Mouse (Mus musculus): Measurements from ENCODE around the gene Eif2b5. TPM values are rescaled to one million over a fixed set of nuclear protein-coding genes. Genes with fewer than 3 reads are reported as not detected.

Eif2b5 gene
- polyA plus RNA-seq, 1 experiment from 2014 or later = 37.2 TPM

- H3K4me1 ChIP-seq (replicated peaks; ENCODE audit: control insufficient read depth, insufficient read depth, low read length) = no peaks in the 10 kb centered on the region
- no peak for ATAC-seq
- no peaks in the 10 kb centered on the region for H3K9me3 ChIP-seq (ENCODE audit: control insufficient read depth)
- no peak overlapping the region for H3K27ac ChIP-seq (ENCODE audit: low read depth, low read length)
- H3K4me2 ChIP-seq (replicated peaks; ENCODE audit: low read depth) = no peak overlapping the region
- peaks cover 41% of the 10 kb centered on the region for H3K36me3 ChIP-seq (ENCODE audit: control insufficient read depth, insufficient read depth)
- no peak overlapping the region for H3K4me3 ChIP-seq (ENCODE audit: low read depth, low read length)
- H3K9ac ChIP-seq (ENCODE audit: low read depth, low read length) = no peak overlapping the region
- no peaks in the 10 kb centered on the region for H3K27me3 ChIP-seq (replicated peaks; ENCODE audit: control insufficient read depth, insufficient read depth, low read length)
- TF ChIP-seq CTCF (IDR thresholded peaks at IDR 0.05; ENCODE audit: low read depth) = no peak
- whole genome bisulfite sequencing = 89% methylated on average over 7 of the region's 7 CpGs
These were observed 12.7 kb downstream of the Eif2b5 start for GRCm38 (mm10) chr16:20511277-20511847.

- Histone ChIP-seq H3K4me1 (replicated peaks; ENCODE audit: control insufficient read depth, insufficient read depth, low read length) (no peaks in the 10 kb centered on the region), H3K9ac (ENCODE audit: low read depth, low read length) (peak overlapping the region; percentile 72; the same call in 1 of the 2 replicates), H3K27ac (ENCODE audit: low read depth, low read length) (peak overlapping the region; percentile 78; the same call in 1 of the 2 replicates), H3K9me3 (ENCODE audit: control insufficient read depth) (no peaks in the 10 kb centered on the region), H3K4me2 (replicated peaks; ENCODE audit: low read depth) (peak overlapping the region; percentile 82), H3K36me3 (ENCODE audit: control insufficient read depth, insufficient read depth) (peaks cover 7% of the 10 kb centered on the region; the same call in 1 of the 2 replicates), H3K4me3 (ENCODE audit: low read depth, low read length) (peak overlapping the region; percentile 67), H3K27me3 (replicated peaks; ENCODE audit: control insufficient read depth, insufficient read depth, low read length) (no peaks in the 10 kb centered on the region)
- TF ChIP-seq CTCF (IDR thresholded peaks at IDR 0.05; ENCODE audit: low read depth) = no peak
- no peak for ATAC-seq
These were observed 17.4 kb downstream of the Eif2b5 start for GRCm38 (mm10) chr16:20516032-20516431.

- Histone ChIP-seq H3K36me3 (ENCODE audit: control insufficient read depth, insufficient read depth) (peaks cover 7% of the 10 kb centered on the region; the same call in 1 of the 2 replicates), H3K4me2 (replicated peaks; ENCODE audit: low read depth) (peak within 1 kb of the TSS; percentile 82), H3K4me1 (replicated peaks; ENCODE audit: control insufficient read depth, insufficient read depth, low read length) (no peaks in the 10 kb centered on the region), H3K9ac (ENCODE audit: low read depth, low read length) (peak within 1 kb of the TSS; percentile 72), H3K27me3 (replicated peaks; ENCODE audit: control insufficient read depth, insufficient read depth, low read length) (no peaks in the 10 kb centered on the region), H3K4me3 (ENCODE audit: low read depth, low read length) (peak within 1 kb of the TSS; percentile 67), H3K9me3 (ENCODE audit: control insufficient read depth) (no peaks in the 10 kb centered on the region), H3K27ac (ENCODE audit: low read depth, low read length) (peak within 1 kb of the TSS; percentile 78)
- peak; percentile 95 for ATAC-seq
- under 1% methylated on average over 54 of the region's 55 CpGs for WGBS
- TF ChIP-seq CTCF (IDR thresholded peaks at IDR 0.05; ENCODE audit: low read depth) = peak; percentile 72
These were observed 18.1 kb downstream of the Eif2b5 start, which contains the start of gene Dvl3 for GRCm38 (mm10) chr16:20516726-20517201. Dvl3 (plus strand) TSS chr16:20516982.

DNA sequence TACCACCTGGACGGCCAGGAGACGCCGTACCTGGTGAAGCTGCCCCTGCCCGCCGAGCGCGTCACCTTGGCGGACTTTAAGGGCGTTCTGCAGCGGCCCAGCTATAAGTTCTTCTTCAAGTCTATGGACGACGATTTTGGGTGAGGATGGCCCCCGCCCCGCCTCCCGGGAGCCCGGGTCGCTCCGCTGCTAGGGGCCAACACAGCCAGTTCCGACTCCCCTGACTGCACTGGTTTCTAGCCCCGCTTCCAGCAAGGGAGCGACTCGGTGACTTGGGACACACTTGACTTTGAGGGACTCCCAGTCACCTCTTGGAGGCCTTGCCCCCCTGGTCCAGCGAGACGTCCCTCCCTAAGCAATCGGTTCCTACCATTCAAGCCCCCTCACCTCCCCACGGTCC is 18.6 kb downstream of the Eif2b5 start:
- Histone ChIP-seq H3K4me3 (ENCODE audit: low read depth, low read length) (peak overlapping the region; percentile 67), H3K9me3 (ENCODE audit: control insufficient read depth) (no peaks in the 10 kb centered on the region), H3K4me1 (replicated peaks; ENCODE audit: control insufficient read depth, insufficient read depth, low read length) (no peaks in the 10 kb centered on the region), H3K36me3 (ENCODE audit: control insufficient read depth, insufficient read depth) (peaks cover 7% of the 10 kb centered on the region; the same call in 1 of the 2 replicates), H3K27me3 (replicated peaks; ENCODE audit: control insufficient read depth, insufficient read depth, low read length) (no peaks in the 10 kb centered on the region), H3K4me2 (replicated peaks; ENCODE audit: low read depth) (peak overlapping the region; percentile 82), H3K9ac (ENCODE audit: low read depth, low read length) (peak overlapping the region; percentile 72), H3K27ac (ENCODE audit: low read depth, low read length) (peak overlapping the region; percentile 78)
- TF ChIP-seq CTCF (IDR thresholded peaks at IDR 0.05; ENCODE audit: low read depth) = no peak
- 0% methylated on average over 26 of the region's 26 CpGs for WGBS
- ATAC-seq = no peak; the same call in 1 of the 2 replicates

GRCm38 (mm10) chr16:20517701-20518374 is 19.2 kb downstream of the Eif2b5 start:
- Histone ChIP-seq H3K4me2 (replicated peaks; ENCODE audit: low read depth) (peak overlapping the region; percentile 82), H3K27me3 (replicated peaks; ENCODE audit: control insufficient read depth, insufficient read depth, low read length) (no peaks in the 10 kb centered on the region), H3K9me3 (ENCODE audit: control insufficient read depth) (no peaks in the 10 kb centered on the region), H3K4me1 (replicated peaks; ENCODE audit: control insufficient read depth, insufficient read depth, low read length) (no peaks in the 10 kb centered on the region), H3K9ac (ENCODE audit: low read depth, low read length) (peak overlapping the region; percentile 72), H3K4me3 (ENCODE audit: low read depth, low read length) (peak overlapping the region; percentile 67), H3K27ac (ENCODE audit: low read depth, low read length) (peak overlapping the region; percentile 78), H3K36me3 (ENCODE audit: control insufficient read depth, insufficient read depth) (peaks cover 7% of the 10 kb centered on the region; the same call in 1 of the 2 replicates)
- 2% methylated on average over 6 of the region's 6 CpGs for WGBS
- peak; percentile 41 for ATAC-seq
- no peak for TF ChIP-seq CTCF (IDR thresholded peaks at IDR 0.05; ENCODE audit: low read depth)

DNA sequence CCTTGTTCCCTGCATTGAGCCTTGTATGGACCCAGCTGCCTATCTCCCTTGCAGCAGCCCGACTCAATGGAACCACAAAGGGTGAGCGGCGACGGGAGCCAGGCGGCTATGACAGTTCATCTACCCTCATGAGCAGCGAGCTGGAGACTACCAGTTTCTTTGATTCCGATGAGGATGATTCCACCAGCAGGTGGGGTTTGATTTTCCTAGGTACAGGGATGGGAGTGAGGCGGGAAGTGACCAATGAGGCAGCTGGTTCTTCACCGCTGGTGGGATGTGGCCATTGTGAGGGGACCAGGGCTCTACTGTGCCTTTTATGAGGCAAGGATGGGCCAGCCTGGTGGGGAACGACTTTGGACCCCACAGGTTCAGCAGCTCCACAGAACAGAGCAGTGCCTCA is 25.3 kb downstream of the Eif2b5 start:
- Histone ChIP-seq H3K4me3 (ENCODE audit: low read depth, low read length) (no peak overlapping the region), H3K9ac (ENCODE audit: low read depth, low read length) (no peak overlapping the region), H3K36me3 (ENCODE audit: control insufficient read depth, insufficient read depth) (peaks cover 66% of the 10 kb centered on the region), H3K27me3 (replicated peaks; ENCODE audit: control insufficient read depth, insufficient read depth, low read length) (no peaks in the 10 kb centered on the region), H3K9me3 (ENCODE audit: control insufficient read depth) (no peaks in the 10 kb centered on the region), H3K4me1 (replicated peaks; ENCODE audit: control insufficient read depth, insufficient read depth, low read length) (no peaks in the 10 kb centered on the region), H3K27ac (ENCODE audit: low read depth, low read length) (no peak overlapping the region), H3K4me2 (replicated peaks; ENCODE audit: low read depth) (no peak overlapping the region)
- ATAC-seq = no peak
- no peak for TF ChIP-seq CTCF (IDR thresholded peaks at IDR 0.05; ENCODE audit: low read depth)
- WGBS = 85% methylated on average over 10 of the region's 10 CpGs

Data from intestine, postnatal 0 days (tissue).